Mouse (Mus musculus) gastrocnemius, postnatal 36 days (tissue): ENCODE data around the gene Scp2d1. TPM values are rescaled to one million over a fixed set of nuclear protein-coding genes. Genes with fewer than 3 reads are reported as not detected.

Experiments
- total RNA-seq, 2 experiments: library from RNA; stranded (reverse); gene quantifications; 2 replicates each; pipeline ENCODE4 v1.2.3; 2021

The Scp2d1 gene
- total RNA-seq, 2 experiments from 2014 or later: not detected

Other genes starting within 250 kb of the Scp2d1 start
- 10 to 100 TPM; 59.0 to 72.3 TPM for gene Smim26, start 229.6 kb upstream of the Scp2d1 start, total RNA-seq
- 10 to 100 TPM; 12.6 to 13.8 TPM for gene Dtd1, start 223.8 kb upstream of the Scp2d1 start, total RNA-seq